In the genomic region with DNA sequence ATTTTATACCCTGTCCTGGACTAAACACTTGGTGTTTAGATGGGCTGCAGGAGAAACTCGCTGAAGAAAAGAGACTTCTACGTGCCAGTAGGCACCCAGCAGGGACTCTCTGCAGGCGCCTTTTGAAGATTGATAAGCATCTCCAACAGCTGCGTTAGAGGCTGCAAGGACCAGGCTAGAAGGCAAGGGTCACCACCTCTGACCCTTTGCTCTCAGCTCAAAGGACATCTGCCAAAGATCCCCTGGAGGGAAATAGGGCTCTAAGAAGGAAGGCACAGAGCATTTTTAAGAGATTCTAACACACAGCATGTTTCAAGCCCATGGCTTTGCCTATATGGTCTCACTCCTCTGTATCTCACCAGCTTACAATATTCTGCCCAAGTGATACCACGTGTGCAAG, we compare ENCODE assay signal across 17 mouse cellular contexts.
DNase-seq lines count a peak whose midpoint lies in the region; ATAC-seq lines count a peak whose summit lies in the region.
"Had no signal": no experiment of that assay in that cellular context is flagged by ENCODE, and none has a peak within 500 bp of the region (broad histone marks: within the 10 kb centered on the region; RNA-seq: fewer than 3 reads in every experiment).

No protein-coding gene starts in this region.

- no peak overlapping the region for H3K4me3 ChIP-seq in forebrain, embryonic 13.5 days
- H3K4me3 ChIP-seq in forebrain, embryonic 12.5 days (replicated peaks): no peak overlapping the region
- no peak overlapping the region for H3K4me3 ChIP-seq in midbrain, embryonic 11.5 days (ENCODE audit: low read depth, low read length)
- H3K4me3 ChIP-seq in midbrain, embryonic 16.5 days (ENCODE audit: low read depth, low read length): no peak overlapping the region
- H3K4me3 ChIP-seq in limb, embryonic 12.5 days (replicated peaks): no peak overlapping the region
- H3K4me3 ChIP-seq: heart, embryonic 13.5 days; stomach, embryonic 15.5 days had no signal

- 7% methylated on average over 5 of the region's 5 CpGs for WGBS in forebrain, embryonic 13.5 days
- WGBS in forebrain, embryonic 12.5 days: 3% methylated on average over 5 of the region's 5 CpGs
- WGBS in midbrain, embryonic 11.5 days: 0% methylated on average over 5 of the region's 5 CpGs
- WGBS in midbrain, embryonic 16.5 days: 10% methylated on average over 5 of the region's 5 CpGs
- WGBS in limb, embryonic 12.5 days: 5% methylated on average over 5 of the region's 5 CpGs

- H3K27me3 ChIP-seq in forebrain, embryonic 13.5 days: no peaks in the 10 kb centered on the region
- H3K27me3 ChIP-seq in forebrain, embryonic 12.5 days: 0 out of 2 replicates have a peak, but pooled peaks cover 6% of the 10 kb centered on the region
- H3K27me3 ChIP-seq in midbrain, embryonic 11.5 days (ENCODE audit: control insufficient read depth, insufficient read depth, low read length): no peaks in the 10 kb centered on the region
- H3K27me3 ChIP-seq in midbrain, embryonic 16.5 days (ENCODE audit: control insufficient read depth, insufficient read depth, low read depth, low read length): no peaks in the 10 kb centered on the region
- H3K27me3 ChIP-seq in limb, embryonic 12.5 days: no peaks in the 10 kb centered on the region
- H3K27me3 ChIP-seq: heart, embryonic 13.5 days; stomach, embryonic 15.5 days had no signal

- H3K36me3 ChIP-seq in forebrain, embryonic 13.5 days (ENCODE audit: poor library complexity, severe bottlenecking): no peaks in the 10 kb centered on the region
- no peaks in the 10 kb centered on the region for H3K36me3 ChIP-seq in forebrain, embryonic 12.5 days (replicated peaks)
- no peaks in the 10 kb centered on the region for H3K36me3 ChIP-seq in midbrain, embryonic 11.5 days (ENCODE audit: control insufficient read depth, insufficient read depth, low read length)
- H3K36me3 ChIP-seq in midbrain, embryonic 16.5 days (ENCODE audit: control insufficient read depth, insufficient read depth, low read length): no peaks in the 10 kb centered on the region
- H3K36me3 ChIP-seq in limb, embryonic 12.5 days: no peaks in the 10 kb centered on the region
- H3K36me3 ChIP-seq: heart, embryonic 13.5 days; stomach, embryonic 15.5 days had no signal

- H3K4me2 ChIP-seq in forebrain, embryonic 13.5 days: no peak overlapping the region
- no peak overlapping the region for H3K4me2 ChIP-seq in forebrain, embryonic 12.5 days
- H3K4me2 ChIP-seq in midbrain, embryonic 11.5 days: no peak overlapping the region
- H3K4me2 ChIP-seq in midbrain, embryonic 16.5 days (ENCODE audit: low read length): no peak overlapping the region
- peak overlapping the region; percentile 30 for H3K4me2 ChIP-seq in limb, embryonic 12.5 days
- H3K4me2 ChIP-seq: heart, embryonic 13.5 days; liver, embryonic 11.5 days; lung, embryonic 14.5 days; stomach, embryonic 15.5 days had no signal

- H3K9me3 ChIP-seq in forebrain, embryonic 13.5 days (replicated peaks): no peaks in the 10 kb centered on the region
- H3K9me3 ChIP-seq in forebrain, embryonic 12.5 days: no peaks in the 10 kb centered on the region
- H3K9me3 ChIP-seq in midbrain, embryonic 11.5 days (ENCODE audit: control insufficient read depth, low read length): no peaks in the 10 kb centered on the region
- H3K9me3 ChIP-seq in midbrain, embryonic 16.5 days (replicated peaks; ENCODE audit: control insufficient read depth, low read length, poor library complexity, severe bottlenecking): no peaks in the 10 kb centered on the region
- no peaks in the 10 kb centered on the region for H3K9me3 ChIP-seq in limb, embryonic 12.5 days
- H3K9me3 ChIP-seq: heart, embryonic 13.5 days; stomach, embryonic 15.5 days had no signal

- H3K4me1 ChIP-seq in forebrain, embryonic 13.5 days: peaks cover 12% of the 10 kb centered on the region; the same call in 1 of the 2 replicates
- peaks cover 21% of the 10 kb centered on the region for H3K4me1 ChIP-seq in forebrain, embryonic 12.5 days
- peaks cover 45% of the 10 kb centered on the region for H3K4me1 ChIP-seq in midbrain, embryonic 11.5 days (ENCODE audit: control insufficient read depth, insufficient read depth, low read length)
- peaks cover 9% of the 10 kb centered on the region; the same call in 1 of the 2 replicates for H3K4me1 ChIP-seq in midbrain, embryonic 16.5 days (ENCODE audit: control insufficient read depth, insufficient read depth, low read length)
- H3K4me1 ChIP-seq in limb, embryonic 12.5 days (replicated peaks): peaks cover 23% of the 10 kb centered on the region
- H3K4me1 ChIP-seq: stomach, embryonic 15.5 days had no signal

- no peak overlapping the region for H3K9ac ChIP-seq in forebrain, embryonic 13.5 days
- no peak overlapping the region for H3K9ac ChIP-seq in forebrain, embryonic 12.5 days
- H3K9ac ChIP-seq in midbrain, embryonic 11.5 days (ENCODE audit: low read length): no peak overlapping the region
- H3K9ac ChIP-seq in midbrain, embryonic 16.5 days (ENCODE audit: low read depth, low read length): no peak overlapping the region
- H3K9ac ChIP-seq in limb, embryonic 12.5 days (replicated peaks): no peak overlapping the region
- H3K9ac ChIP-seq: heart, embryonic 13.5 days; lung, embryonic 14.5 days; stomach, embryonic 15.5 days had no signal

- 0 out of 2 replicates have a peak, but pooled peaks have one; percentile 32 for ATAC-seq in forebrain, embryonic 13.5 days
- ATAC-seq in forebrain, embryonic 12.5 days (ENCODE audit: low FRiP score): no peak
- peak; percentile 62 for ATAC-seq in midbrain, embryonic 11.5 days (ENCODE audit: low FRiP score)
- ATAC-seq in midbrain, embryonic 16.5 days: no peak
- ATAC-seq in limb, embryonic 12.5 days (ENCODE audit: insufficient number of reproducible peaks, insufficient read depth, low FRiP score, low TSS enrichment, low read depth): peak; percentile 45; the same call in 1 of the 2 replicates
- ATAC-seq in frontal cortex, adult (ENCODE audit: low TSS enrichment): no peak

- H3K27ac ChIP-seq in forebrain, embryonic 13.5 days: no peak overlapping the region
- H3K27ac ChIP-seq in forebrain, embryonic 12.5 days: no peak overlapping the region
- H3K27ac ChIP-seq in midbrain, embryonic 11.5 days (ENCODE audit: low read depth, low read length): no peak overlapping the region
- no peak overlapping the region for H3K27ac ChIP-seq in midbrain, embryonic 16.5 days (ENCODE audit: low read length)
- H3K27ac ChIP-seq in limb, embryonic 12.5 days: no peak overlapping the region
- H3K27ac ChIP-seq: heart, embryonic 13.5 days; macrophage; stomach, embryonic 15.5 days had no signal

- peak; percentile 89 for DNase-seq in midbrain, embryonic 11.5 days (ENCODE audit: low spot score, missing footprints)
- peak; percentile 79 for DNase-seq in yolk sac, embryonic 10.5 days (ENCODE audit: low spot score)
- no peak for DNase-seq in c-Kit-positive CD71-positive TER-119-positive erythroid progenitor cells, embryonic 14.5 days (ENCODE audit: low spot score)
- DNase-seq: cerebellum, postnatal 25 days; kidney, adult 8-10 months; lung, embryonic 14.5 days; spleen, adult 18-20 months; thymus, postnatal 25 days had no signal

Comparison
In these comparisons a context has a peak if more than half of its experiments do, and no peak if none do; other contexts are left out.
1. ATAC-seq: peak in forebrain, embryonic 13.5 days (single experiment), midbrain, embryonic 11.5 days (single experiment) and limb, embryonic 12.5 days (single experiment); none in forebrain, embryonic 12.5 days (single experiment), midbrain, embryonic 16.5 days (single experiment) and frontal cortex, adult (single experiment).